Mouse (Mus musculus) thymus, adult 2 months (tissue): Measurements from ENCODE around the gene Gm21954. TPM values are rescaled to one million over a fixed set of nuclear protein-coding genes. Genes with fewer than 3 reads are reported as not detected.

Experiments used
- DNase-seq: peaks from one replicate; pipeline ENCODE4 v3.0.0; 2021
- H3K27ac ChIP-seq: fragments of 200-500 bp; 2 replicates; pipeline ENCODE4 v1.5.1; 2012; ENCODE audit warnings: low read length, control low read depth; ENCODE audit not compliant: control insufficient read depth, insufficient read depth
- H3K27me3 ChIP-seq: fragments of 200-500 bp; 2 replicates; pipeline ENCODE4 v1.6.1; 2012; ENCODE audit warnings: mild to moderate bottlenecking, low read length, moderate library complexity, mixed read lengths; ENCODE audit not compliant: control insufficient read depth, insufficient read depth
- H3K36me3 ChIP-seq: fragments of 200-500 bp; 2 replicates; pipeline ENCODE4 v1.6.1; 2012; ENCODE audit warnings: mild to moderate bottlenecking, low read length, moderate library complexity; ENCODE audit not compliant: control insufficient read depth, insufficient read depth
- H3K4me1 ChIP-seq: fragments of 200-500 bp; replicated peaks from 2 replicates; pipeline ENCODE4 v1.6.1; 2012; ENCODE audit warnings: low read length; ENCODE audit not compliant: control insufficient read depth, insufficient read depth
- H3K4me3 ChIP-seq: fragments of 200-500 bp; 2 replicates; pipeline ENCODE4 v1.5.1; 2012; ENCODE audit warnings: mild to moderate bottlenecking, low read length, control low read depth, moderate library complexity; ENCODE audit not compliant: control insufficient read depth, insufficient read depth
- CTCF ChIP-seq: fragments of 200-500 bp; IDR thresholded peaks from 2 replicates; pipeline ENCODE4 v1.5.1; 2012; ENCODE audit warnings: mild to moderate bottlenecking, control low read depth, low read length, moderate library complexity, borderline replicate concordance; ENCODE audit not compliant: control insufficient read depth, poor library complexity, insufficient read depth; ENCODE audit errors: extremely low read depth
- POLR2A ChIP-seq: fragments of 200-500 bp; IDR thresholded peaks from 2 replicates; pipeline ENCODE4 v1.6.1; 2012; ENCODE audit warnings: mild to moderate bottlenecking, low read length, control low read depth, moderate library complexity; ENCODE audit not compliant: control insufficient read depth, poor library complexity, insufficient read depth; ENCODE audit errors: extremely low read depth
- WGBS: fragments of 180-500 bp; shearing (Covaris S2); methylation state at CpG from one replicate; pipeline ENCODE4 v1.1.7; 2018; 5-methylcytosine and 5-hydroxymethylcytosine counted together
- polyA plus RNA-seq: library from polyadenylated mRNA; depleted of rRNA; stranded (reverse); fragments of >200 nt; gene quantifications from 2 replicates; pipeline ENCODE4 v1.2.3, GENCODE M21; 2012

Gene Gm21954
- polyA plus RNA-seq, 1 experiment: not detected

DNA sequence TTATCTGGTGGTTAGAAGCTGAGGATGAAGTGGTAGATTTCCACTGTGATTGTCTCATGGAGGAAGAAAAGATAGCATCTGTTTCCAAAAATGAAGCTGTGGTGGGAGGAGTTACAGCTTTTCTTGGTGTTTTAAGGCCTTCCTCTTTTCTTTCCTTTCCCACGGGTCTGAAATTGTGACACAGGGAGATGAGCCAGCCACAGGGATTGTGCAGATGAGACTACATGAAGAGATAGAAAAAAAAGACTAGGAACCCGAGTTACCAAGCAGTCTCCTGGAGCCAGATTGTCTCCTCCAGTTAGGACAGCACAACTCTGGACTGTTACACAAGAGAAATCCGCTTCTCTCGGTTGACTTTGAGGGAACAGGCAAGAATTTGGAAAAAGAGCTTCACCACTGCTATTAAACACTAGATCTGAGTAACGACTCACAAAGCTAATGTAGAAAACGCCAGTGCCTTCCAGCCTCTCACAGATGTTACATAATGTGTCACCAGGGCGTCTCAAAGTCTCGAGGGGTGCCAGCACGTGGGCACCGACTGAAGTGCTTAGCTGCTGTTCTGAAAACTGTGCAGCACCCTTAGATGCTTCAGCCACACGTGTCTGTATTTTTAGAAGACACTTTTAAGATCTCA is 29.9 kb downstream of the Gm21954 start:
- TF ChIP-seq CTCF (no peak), POLR2A (no peak)
- Histone ChIP-seq H3K4me1 (peaks cover 3% of the 10 kb centered on the region), H3K4me3 (no peak overlapping the region), H3K27ac (no peak overlapping the region), H3K27me3 (no peaks in the 10 kb centered on the region), H3K36me3 (no peaks in the 10 kb centered on the region)
- 24% methylated on average over 11 of the region's 11 CpGs for WGBS
- no peak for DNase-seq

- no peaks in the 10 kb centered on the region for H3K36me3 ChIP-seq
- 47% methylated on average over 8 of the region's 8 CpGs for WGBS
- H3K27me3 ChIP-seq: no peaks in the 10 kb centered on the region
- TF ChIP-seq CTCF: no peak
- no peak for TF ChIP-seq POLR2A
- no peak for DNase-seq
- H3K4me3 ChIP-seq: no peak overlapping the region
- H3K27ac ChIP-seq: no peak overlapping the region
- peaks cover 3% of the 10 kb centered on the region for H3K4me1 ChIP-seq
Measured at GRCm38 (mm10) chr3:55440342-55440741, 31.7 kb downstream of the Gm21954 start.

- Histone ChIP-seq H3K27ac (no peak overlapping the region), H3K27me3 (no peaks in the 10 kb centered on the region), H3K4me1 (peaks cover 3% of the 10 kb centered on the region), H3K4me3 (no peak overlapping the region), H3K36me3 (no peaks in the 10 kb centered on the region)
- no peak for DNase-seq
- no peak for TF ChIP-seq CTCF
- TF ChIP-seq POLR2A: no peak
- WGBS: 13% methylated on average over 7 of the region's 7 CpGs
Measured at GRCm38 (mm10) chr3:55438824-55439446, 33.1 kb downstream of the Gm21954 start.

GRCm38 (mm10) chr3:55434276-55434675 is 37.7 kb downstream of the Gm21954 start:
- Histone ChIP-seq H3K4me1 (peaks cover 3% of the 10 kb centered on the region), H3K4me3 (no peak overlapping the region), H3K27me3 (no peaks in the 10 kb centered on the region), H3K27ac (no peak overlapping the region), H3K36me3 (no peaks in the 10 kb centered on the region)
- DNase-seq: no peak
- no peak for TF ChIP-seq CTCF
- no peak for TF ChIP-seq POLR2A
- 100% methylated on average over 1 of the region's 1 CpGs for WGBS

GRCm38 (mm10) chr3:55431223-55431622 is 40.8 kb downstream of the Gm21954 start:
- no peak overlapping the region for H3K27ac ChIP-seq
- no peaks in the 10 kb centered on the region for H3K36me3 ChIP-seq
- no peak for TF ChIP-seq POLR2A
- TF ChIP-seq CTCF: no peak

DNA sequence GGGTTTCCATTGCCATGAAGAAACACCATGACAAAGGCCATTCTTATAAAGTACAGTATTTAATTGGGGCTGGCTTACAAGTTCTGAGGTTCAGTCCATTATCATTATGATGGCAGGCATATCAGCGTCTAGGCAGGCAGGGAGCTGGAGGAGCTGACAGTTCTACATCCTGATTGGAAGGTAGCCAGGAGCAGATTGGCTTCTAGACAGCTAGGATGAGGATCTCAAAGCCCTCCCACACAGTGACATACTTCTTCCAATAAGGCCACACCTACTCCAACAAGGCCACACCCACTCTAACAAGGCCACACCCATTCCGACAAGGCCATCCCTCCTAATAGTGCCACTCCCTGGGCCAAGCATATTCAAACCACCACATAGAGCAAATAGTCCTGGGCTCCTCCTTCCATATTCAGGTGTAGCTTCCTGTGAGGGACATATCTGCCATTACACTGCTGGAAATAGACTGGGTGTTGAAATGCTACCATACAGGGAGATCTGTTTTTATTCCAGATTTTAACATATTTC is 41.9 kb downstream of the Gm21954 start:
- Histone ChIP-seq H3K36me3 (no peaks in the 10 kb centered on the region), H3K4me3 (no peak overlapping the region), H3K27ac (no peak overlapping the region), H3K4me1 (no peaks in the 10 kb centered on the region), H3K27me3 (no peaks in the 10 kb centered on the region)
- TF ChIP-seq POLR2A: no peak
- no peak for TF ChIP-seq CTCF
- DNase-seq: no peak
- WGBS: 98% methylated on average over 2 of the region's 2 CpGs

More at GRCm38 (mm10) chr3:55431223-55431622, 40.8 kb downstream of the Gm21954 start:
- no peaks in the 10 kb centered on the region for H3K27me3 ChIP-seq
- 94% methylated on average over 3 of the region's 3 CpGs for WGBS
- H3K4me1 ChIP-seq: no peaks in the 10 kb centered on the region
- H3K4me3 ChIP-seq: no peak overlapping the region
- DNase-seq: no peak
